Mouse (Mus musculus) ES-E14 (cell line): ENCODE measurements at regions not wholly inside any gene's neighbourhood (a gene's known extent, or its start where the extent isn't known, plus 50 kb on each side); places are given as distances from the start of the nearest gene placed in this dataset.

Experiments used
- CHD2 ChIP-seq: IDR thresholded peaks from 2 replicates; pipeline ENCODE4 v1.6.1; 2014; ENCODE audit warnings: mild to moderate bottlenecking, low read depth, low read length, inconsistent platforms
- ZC3H11A ChIP-seq: IDR thresholded peaks from 2 replicates; pipeline ENCODE4 v1.6.1; 2012; ENCODE audit warnings: low read depth, mild to moderate bottlenecking, inconsistent platforms, low read length, borderline replicate concordance
- ZNF384 ChIP-seq: IDR thresholded peaks from 2 replicates; pipeline ENCODE4 v1.6.1; 2012; ENCODE audit warnings: low read depth, low read length, inconsistent platforms

DNA sequence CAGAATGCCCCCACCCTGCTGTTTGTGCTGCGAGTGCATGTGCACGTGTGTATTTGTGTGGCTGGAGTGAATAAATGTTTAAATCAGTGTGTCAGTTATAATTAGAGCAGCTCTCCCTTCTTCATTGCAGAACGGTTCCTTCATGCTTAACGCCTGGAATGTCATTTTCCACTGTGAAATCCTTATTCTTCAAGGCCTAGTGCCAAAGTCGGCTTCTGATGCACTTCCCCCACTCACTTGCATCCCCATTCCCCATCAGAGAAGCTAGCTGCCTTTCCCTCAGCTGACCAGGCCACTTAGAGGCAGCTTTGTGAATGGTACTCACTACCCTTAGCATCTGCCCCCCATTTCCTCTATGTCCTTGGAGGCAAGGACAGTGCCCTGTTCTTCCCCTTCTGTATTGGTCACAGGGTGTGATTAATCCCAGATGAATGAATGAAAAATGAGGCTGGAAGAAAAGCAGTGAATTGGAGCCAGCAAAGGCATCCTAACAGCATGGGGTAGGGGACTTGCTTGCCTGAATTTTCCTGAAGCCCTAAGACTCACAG, 162.6 kb downstream of the H2al1j start:
- no peak for TF ChIP-seq CHD2
- TF ChIP-seq ZNF384: no peak
- no peak for TF ChIP-seq ZC3H11A
